Mouse (Mus musculus): Measurements from ENCODE around the gene Sowahc.

Sowahc gene

GRCm38 (mm10) chr10:59221473-59222270 lies at the start of gene Sowahc, which contains the start of gene Sept10:
Gene Sowahc, plus strand, starts transcription at chr10:59221953.
Gene Sept10, minus strand, starts transcription at chr10:59221847.
- peak; percentile 90 to 93 for DNase-seq

- DNase-seq: no peak
These were observed 49.2 kb upstream of the Sowahc start for GRCm38 (mm10) chr10:59172539-59172938.

GRCm38 (mm10) chr10:59179620-59180019 lies 42.1 kb upstream of the Sowahc start:
- no peak for DNase-seq

GRCm38 (mm10) chr10:59182306-59182705 lies 39.4 kb upstream of the Sowahc start:
- no peak for DNase-seq

GRCm38 (mm10) chr10:59194891-59195290 lies 26.9 kb upstream of the Sowahc start:
- DNase-seq: no peak

GRCm38 (mm10) chr10:59196763-59197162 lies 25.0 kb upstream of the Sowahc start:
- no peak for DNase-seq

- DNase-seq: no peak
These were observed 21.7 kb upstream of the Sowahc start for GRCm38 (mm10) chr10:59200011-59200410.

- DNase-seq: no peak
These were observed 805 bp upstream of the Sowahc start for GRCm38 (mm10) chr10:59220824-59221472.

GRCm38 (mm10) chr10:59222271-59223101 lies 733 bp downstream of the Sowahc start:
- peak in 1 of 2 experiments; percentile 8 for DNase-seq

GRCm38 (mm10) chr10:59223301-59223700 lies 1.5 kb downstream of the Sowahc start:
- no peak for DNase-seq

GRCm38 (mm10) chr10:59223890-59224289 lies 2.1 kb downstream of the Sowahc start:
- DNase-seq: no peak

GRCm38 (mm10) chr10:59225137-59225536 lies 3.4 kb downstream of the Sowahc start:
- DNase-seq: no peak

GRCm38 (mm10) chr10:59229205-59229820 lies 7.6 kb downstream of the Sowahc start:
- no peak for DNase-seq

- no peak for DNase-seq
These were observed 13.5 kb downstream of the Sowahc start for GRCm38 (mm10) chr10:59235227-59235626.

- DNase-seq: no peak
These were observed 14.1 kb downstream of the Sowahc start for GRCm38 (mm10) chr10:59235847-59236246.

- no peak for DNase-seq
These were observed 14.7 kb downstream of the Sowahc start for GRCm38 (mm10) chr10:59236486-59236885.

GRCm38 (mm10) chr10:59237757-59238156 lies 16.0 kb downstream of the Sowahc start:
- no peak for DNase-seq

GRCm38 (mm10) chr10:59241141-59241541 lies 19.4 kb downstream of the Sowahc start:
- no peak for DNase-seq

GRCm38 (mm10) chr10:59249531-59249930 lies 27.8 kb downstream of the Sowahc start:
- DNase-seq: no peak

GRCm38 (mm10) chr10:59250679-59251078 lies 28.9 kb downstream of the Sowahc start:
- DNase-seq: no peak

GRCm38 (mm10) chr10:59251980-59252379 lies 30.2 kb downstream of the Sowahc start:
- no peak for DNase-seq

GRCm38 (mm10) chr10:59252396-59252795 lies 30.6 kb downstream of the Sowahc start:
- no peak for DNase-seq
